ENCODE assay signal across 7 mouse cellular contexts in the genomic region with DNA sequence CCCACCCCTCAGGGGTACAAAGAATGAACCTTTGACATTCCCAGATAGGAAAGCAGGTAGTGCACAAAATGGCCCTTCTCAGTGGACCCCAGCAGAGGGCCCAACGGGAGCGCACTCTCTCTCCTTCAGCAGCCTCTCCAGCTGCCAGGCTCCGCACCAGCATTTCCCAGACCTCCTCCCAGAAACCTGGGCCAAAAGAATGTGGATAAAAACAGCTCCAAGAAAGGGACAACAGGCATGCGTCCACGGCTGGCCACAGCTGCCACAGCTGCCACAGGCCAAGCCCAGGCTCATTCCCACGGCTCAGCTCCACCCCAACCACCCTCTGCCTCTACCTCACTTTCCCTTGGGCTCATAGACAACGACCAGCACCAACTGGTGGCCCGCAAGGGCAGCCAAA. TPM values are rescaled to one million over a fixed set of nuclear protein-coding genes. Genes with fewer than 3 reads are reported as not detected.
A peak's percentile ranks its signal among the peaks of the same experiment; 100 is the strongest.
DNase-seq lines count a peak whose midpoint lies in the region; ATAC-seq and TF ChIP-seq lines count a peak whose summit lies in the region.

No protein-coding gene starts in this region.

- no peak for TF ChIP-seq POLR2A in kidney, adult 2 months (IDR thresholded peaks at IDR 0.05; ENCODE audit: low read depth, low read length)

- no peak overlapping the region for H3K9ac ChIP-seq in intestine, embryonic 16.5 days (ENCODE audit: low read depth, low read length)
- H3K9ac ChIP-seq in stomach, embryonic 14.5 days (replicated peaks; ENCODE audit: low read depth, low read length) = no peak overlapping the region

- H3K4me1 ChIP-seq in kidney, adult 2 months (ENCODE audit: control insufficient read depth, insufficient read depth, low read length) = no peaks in the 10 kb centered on the region
- H3K4me1 ChIP-seq in heart, embryonic 10.5 days = peaks cover 24% of the 10 kb centered on the region
- peaks cover 14% of the 10 kb centered on the region; the same call in 1 of the 2 replicates for H3K4me1 ChIP-seq in intestine, embryonic 16.5 days (ENCODE audit: control insufficient read depth, insufficient read depth, low read length)
- H3K4me1 ChIP-seq in stomach, embryonic 14.5 days (ENCODE audit: control insufficient read depth, insufficient read depth, low read length) = peaks cover 10% of the 10 kb centered on the region

- DNase-seq in kidney, postnatal 10 days = peak; percentile 41
- DNase-seq in kidney, adult 2 months = no peak
- no peak for DNase-seq in heart, embryonic 10.5 days (ENCODE audit: low spot score)
- DNase-seq in yolk sac, embryonic 10.5 days (ENCODE audit: low spot score) = no peak
- no peak for DNase-seq in layer of hippocampus, postnatal 25 days (ENCODE audit: extremely low spot score in 1 of 2, low spot score in 1 of 2)

- H3K4me2 ChIP-seq in intestine, embryonic 16.5 days (ENCODE audit: low read depth, low read length) = no peak overlapping the region
- H3K4me2 ChIP-seq in stomach, embryonic 14.5 days (replicated peaks; ENCODE audit: low read depth, low read length) = no peak overlapping the region

- no peaks in the 10 kb centered on the region for H3K27me3 ChIP-seq in kidney, adult 2 months (replicated peaks; ENCODE audit: control insufficient read depth, insufficient read depth, low read length)
- no peaks in the 10 kb centered on the region for H3K27me3 ChIP-seq in heart, embryonic 10.5 days (ENCODE audit: insufficient read depth, poor library complexity, severe bottlenecking)
- H3K27me3 ChIP-seq in intestine, embryonic 16.5 days (replicated peaks; ENCODE audit: control insufficient read depth, insufficient read depth, low read length) = no peaks in the 10 kb centered on the region
- no peaks in the 10 kb centered on the region for H3K27me3 ChIP-seq in stomach, embryonic 14.5 days (ENCODE audit: control insufficient read depth, insufficient read depth, low read length)

- no peak overlapping the region for H3K4me3 ChIP-seq in kidney, adult 2 months (ENCODE audit: insufficient read depth, low read depth, low read length)
- no peak overlapping the region for H3K4me3 ChIP-seq in heart, embryonic 10.5 days
- no peak overlapping the region for H3K4me3 ChIP-seq in intestine, embryonic 16.5 days (ENCODE audit: low read length)
- H3K4me3 ChIP-seq in stomach, embryonic 14.5 days (ENCODE audit: low read depth, low read length) = no peak overlapping the region

- H3K36me3 ChIP-seq in kidney, adult 2 months (ENCODE audit: control insufficient read depth, insufficient read depth, low read length) = no peaks in the 10 kb centered on the region
- H3K36me3 ChIP-seq in heart, embryonic 10.5 days = peaks cover 45% of the 10 kb centered on the region
- H3K36me3 ChIP-seq in intestine, embryonic 16.5 days (ENCODE audit: control insufficient read depth, insufficient read depth, low read length) = no peaks in the 10 kb centered on the region
- H3K36me3 ChIP-seq in stomach, embryonic 14.5 days (ENCODE audit: control insufficient read depth, insufficient read depth, low read length) = no peaks in the 10 kb centered on the region; the same call in 1 of the 2 replicates

- H3K27ac ChIP-seq in kidney, adult 2 months (ENCODE audit: insufficient read depth, low read depth, low read length) = no peak overlapping the region
- 0 out of 2 replicates have a peak overlapping the region, but pooled peaks have one; percentile 9 for H3K27ac ChIP-seq in heart, embryonic 10.5 days
- no peak overlapping the region for H3K27ac ChIP-seq in intestine, embryonic 16.5 days (ENCODE audit: low read length)
- peak overlapping the region; percentile 44; the same call in 1 of the 2 replicates for H3K27ac ChIP-seq in stomach, embryonic 14.5 days (ENCODE audit: low read length)

- no peaks in the 10 kb centered on the region for H3K9me3 ChIP-seq in heart, embryonic 10.5 days
- no peaks in the 10 kb centered on the region for H3K9me3 ChIP-seq in intestine, embryonic 16.5 days (ENCODE audit: control insufficient read depth, low read length)
- no peaks in the 10 kb centered on the region for H3K9me3 ChIP-seq in stomach, embryonic 14.5 days (ENCODE audit: control insufficient read depth, low read depth, low read length)

- no peak for TF ChIP-seq CTCF in kidney, adult 2 months (conservative IDR thresholded peaks at IDR 0.05; ENCODE audit: insufficient read depth, insufficient read length, low read depth, low read length)

- WGBS in kidney, adult 2 months = 42% methylated on average over 8 of the region's 8 CpGs
- 47% methylated on average over 8 of the region's 8 CpGs for WGBS in heart, embryonic 10.5 days
- 39% methylated on average over 8 of the region's 8 CpGs for WGBS in intestine, embryonic 16.5 days
- 48% methylated on average over 8 of the region's 8 CpGs for WGBS in stomach, embryonic 14.5 days

- ATAC-seq in intestine, embryonic 16.5 days = 0 out of 2 replicates have a peak, but pooled peaks have one; percentile 31
- no peak for ATAC-seq in stomach, embryonic 14.5 days (ENCODE audit: insufficient number of reproducible peaks, insufficient read depth, low FRiP score, low read depth)

RNA-seq across cellular contexts. Expression of gene Pald1, which starts 25.7 kb away (rescaled TPM):
- polyA plus RNA-seq in kidney, adult 2 months (2012; rRNA removed) = 8.8 and 10.8 TPM in 2 replicates
- 34.2 and 40.8 TPM in 2 replicates for polyA plus RNA-seq in heart, embryonic 10.5 days (2016; fragmentation: Nextera tagmentation; extraction: Ambion mirVana)
- polyA plus RNA-seq in intestine, embryonic 16.5 days (2015; fragmentation: Nextera tagmentation; extraction: Ambion mirVana) = 13.2 and 15.0 TPM in 2 replicates
- 14.8 and 16.5 TPM in 2 replicates for polyA plus RNA-seq in stomach, embryonic 14.5 days (2014; fragmentation: Nextera tagmentation; extraction: Ambion mirVana)
- total RNA-seq in layer of hippocampus, postnatal 25 days (2021) = 10 to 100 TPM; 15.2 to 20.0 TPM

Comparison
In these comparisons a context has a peak if more than half of its experiments do, and no peak if none do; other contexts are left out.
1. H3K27ac ChIP-seq: peak in heart, embryonic 10.5 days (single experiment) and stomach, embryonic 14.5 days (single experiment); none in kidney, adult 2 months (single experiment) and intestine, embryonic 16.5 days (single experiment).